Mouse (Mus musculus): Measurements from ENCODE around the gene Ppif. TPM values are rescaled to one million over a fixed set of nuclear protein-coding genes. Genes with fewer than 3 reads are reported as not detected.

Gene Ppif
- polyA plus RNA-seq, 1 experiment from 2014 or later = 56.5 TPM

DNA sequence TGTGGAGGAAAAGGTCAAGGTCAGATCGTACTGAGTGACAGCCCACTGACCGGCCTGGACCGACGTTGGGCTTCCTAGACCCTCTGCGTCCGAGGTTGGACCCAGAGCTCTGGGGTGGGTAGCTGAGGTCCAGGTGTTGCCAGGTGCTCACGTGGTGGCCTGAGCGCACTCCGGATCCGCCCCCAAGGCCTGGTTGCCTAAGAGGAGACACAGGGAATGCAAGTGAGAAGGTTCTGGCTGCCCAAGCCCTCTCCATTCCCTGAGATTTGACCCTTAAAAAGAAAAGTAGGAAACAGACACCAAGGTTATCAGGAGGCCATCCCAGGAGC lies 579 bp downstream of the Ppif start:
- Histone ChIP-seq H3K27me3 (ENCODE audit: insufficient read depth, low read length) (no peaks in the 10 kb centered on the region), H3K4me1 (replicated peaks; ENCODE audit: insufficient read depth, low read length) (peaks cover 11% of the 10 kb centered on the region), H3K27ac (peak overlapping the region; percentile 63; the same call in 1 of the 2 replicates), H3K4me2 (ENCODE audit: low read length) (peak overlapping the region; percentile 86), H3K4me3 (replicated peaks; ENCODE audit: low read depth, low read length) (peak overlapping the region; percentile 79), H3K9me3 (replicated peaks; ENCODE audit: low read length) (no peaks in the 10 kb centered on the region), H3K36me3 (ENCODE audit: insufficient read depth, low read length) (peaks cover 27% of the 10 kb centered on the region; the same call in 1 of the 2 replicates), H3K9ac (ENCODE audit: low read depth, low read length) (peak overlapping the region; percentile 76)
- ATAC-seq (replicated peaks; ENCODE audit: low FRiP score, low read depth) (peak; percentile 67), DNase-seq (ENCODE audit: low spot score) (no peak)
- no peak for TF ChIP-seq CTCF (IDR thresholded peaks at IDR 0.05; ENCODE audit: low read depth)
- 1% methylated on average over 10 of the region's 10 CpGs for WGBS

GRCm38 (mm10) chr14:25695059-25695458 lies 1.1 kb downstream of the Ppif start:
- TF ChIP-seq CTCF (IDR thresholded peaks at IDR 0.05; ENCODE audit: low read depth) = no peak
- H3K27me3 ChIP-seq (ENCODE audit: insufficient read depth, low read length) = no peaks in the 10 kb centered on the region
- DNase-seq (ENCODE audit: low spot score) = no peak
- H3K4me1 ChIP-seq (replicated peaks; ENCODE audit: insufficient read depth, low read length) = peaks cover 11% of the 10 kb centered on the region
- peak overlapping the region; percentile 76; the same call in 1 of the 2 replicates for H3K9ac ChIP-seq (ENCODE audit: low read depth, low read length)
- no peak for ATAC-seq (replicated peaks; ENCODE audit: low FRiP score, low read depth)
- WGBS = 48% methylated on average over 6 of the region's 6 CpGs
- H3K9me3 ChIP-seq (replicated peaks; ENCODE audit: low read length) = no peaks in the 10 kb centered on the region
- peaks cover 32% of the 10 kb centered on the region for H3K36me3 ChIP-seq (ENCODE audit: insufficient read depth, low read length)
- H3K4me2 ChIP-seq (ENCODE audit: low read length) = peak overlapping the region; percentile 86
- peak overlapping the region; percentile 79 for H3K4me3 ChIP-seq (replicated peaks; ENCODE audit: low read depth, low read length)
- no peak overlapping the region for H3K27ac ChIP-seq

GRCm38 (mm10) chr14:25696356-25696755 lies 2.4 kb downstream of the Ppif start:
- Histone ChIP-seq H3K9ac (ENCODE audit: low read depth, low read length) (no peak overlapping the region), H3K36me3 (ENCODE audit: insufficient read depth, low read length) (peaks cover 36% of the 10 kb centered on the region), H3K9me3 (replicated peaks; ENCODE audit: low read length) (no peaks in the 10 kb centered on the region), H3K4me1 (replicated peaks; ENCODE audit: insufficient read depth, low read length) (peaks cover 11% of the 10 kb centered on the region), H3K4me3 (replicated peaks; ENCODE audit: low read depth, low read length) (no peak overlapping the region), H3K27me3 (ENCODE audit: insufficient read depth, low read length) (no peaks in the 10 kb centered on the region), H3K27ac (no peak overlapping the region), H3K4me2 (ENCODE audit: low read length) (no peak overlapping the region)
- no peak for DNase-seq (ENCODE audit: low spot score)
- WGBS = 72% methylated on average over 2 of the region's 2 CpGs
- TF ChIP-seq CTCF (IDR thresholded peaks at IDR 0.05; ENCODE audit: low read depth) = no peak
- ATAC-seq (replicated peaks; ENCODE audit: low FRiP score, low read depth) = no peak

DNA sequence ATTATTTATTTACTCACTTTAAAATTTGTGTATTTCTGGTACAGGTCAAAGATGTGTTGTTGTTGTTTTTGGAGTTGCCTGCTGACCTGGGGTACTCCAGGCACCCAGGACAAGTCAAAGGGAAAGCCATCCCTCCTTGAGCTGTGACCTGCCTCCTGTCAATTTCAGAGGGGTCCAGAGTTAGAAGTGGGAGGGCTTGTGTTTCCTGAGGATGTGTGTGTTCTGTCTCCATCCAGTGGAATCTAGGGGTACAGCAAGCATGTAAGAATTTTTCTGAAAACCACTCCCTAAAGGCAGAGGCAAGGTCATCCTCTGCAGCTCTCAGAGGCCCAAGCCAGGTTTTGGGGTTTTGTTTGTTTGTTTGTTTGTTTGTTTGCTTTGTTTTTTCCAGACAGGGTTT lies 8.0 kb downstream of the Ppif start:
- Histone ChIP-seq H3K4me1 (replicated peaks; ENCODE audit: insufficient read depth, low read length) (no peaks in the 10 kb centered on the region), H3K27ac (no peak overlapping the region), H3K9me3 (replicated peaks; ENCODE audit: low read length) (no peaks in the 10 kb centered on the region), H3K4me3 (replicated peaks; ENCODE audit: low read depth, low read length) (no peak overlapping the region), H3K27me3 (ENCODE audit: insufficient read depth, low read length) (no peaks in the 10 kb centered on the region), H3K9ac (ENCODE audit: low read depth, low read length) (no peak overlapping the region), H3K4me2 (ENCODE audit: low read length) (no peak overlapping the region), H3K36me3 (ENCODE audit: insufficient read depth, low read length) (peaks cover 29% of the 10 kb centered on the region)
- peak; percentile 83 for TF ChIP-seq CTCF (IDR thresholded peaks at IDR 0.05; ENCODE audit: low read depth)
- ATAC-seq (replicated peaks; ENCODE audit: low FRiP score, low read depth) = no peak
- DNase-seq (ENCODE audit: low spot score) = peak; percentile 88

DNA sequence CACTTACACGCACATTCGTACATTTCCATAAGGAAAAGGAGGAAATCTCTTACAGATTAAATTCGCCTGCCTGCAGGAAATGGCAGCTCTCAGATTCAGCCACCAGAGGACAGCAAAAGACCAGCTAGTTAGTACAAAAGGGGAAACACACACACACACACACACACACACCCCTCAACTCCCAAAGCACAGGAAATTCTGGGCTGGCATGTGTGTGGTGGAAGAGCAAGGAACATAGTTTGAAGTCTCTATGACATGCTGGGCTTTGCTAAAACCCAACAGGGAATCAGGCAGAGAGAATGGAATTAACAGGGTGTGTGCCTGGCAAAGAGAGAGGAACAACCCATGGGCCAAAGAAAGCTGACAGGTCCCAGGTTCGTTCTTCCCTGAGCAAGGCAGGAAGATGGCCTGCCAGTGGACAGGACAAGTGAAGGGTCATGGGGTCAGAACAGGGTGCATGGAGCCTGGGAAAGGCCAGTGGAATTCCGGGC lies 13.8 kb downstream of the Ppif start:
- Histone ChIP-seq H3K9ac (ENCODE audit: low read depth, low read length) (no peak overlapping the region), H3K4me1 (replicated peaks; ENCODE audit: insufficient read depth, low read length) (peaks cover 24% of the 10 kb centered on the region), H3K4me2 (ENCODE audit: low read length) (no peak overlapping the region), H3K36me3 (ENCODE audit: insufficient read depth, low read length) (no peaks in the 10 kb centered on the region), H3K27ac (peak overlapping the region; percentile 80), H3K4me3 (replicated peaks; ENCODE audit: low read depth, low read length) (no peak overlapping the region), H3K9me3 (replicated peaks; ENCODE audit: low read length) (no peaks in the 10 kb centered on the region), H3K27me3 (ENCODE audit: insufficient read depth, low read length) (no peaks in the 10 kb centered on the region)
- ATAC-seq (replicated peaks; ENCODE audit: low FRiP score, low read depth) (peak; percentile 34; the same call in 1 of the 2 replicates), DNase-seq (ENCODE audit: low spot score) (peak; percentile 86)
- WGBS = 38% methylated on average over 5 of the region's 5 CpGs
- TF ChIP-seq CTCF (IDR thresholded peaks at IDR 0.05; ENCODE audit: low read depth) = peak; percentile 95

DNA sequence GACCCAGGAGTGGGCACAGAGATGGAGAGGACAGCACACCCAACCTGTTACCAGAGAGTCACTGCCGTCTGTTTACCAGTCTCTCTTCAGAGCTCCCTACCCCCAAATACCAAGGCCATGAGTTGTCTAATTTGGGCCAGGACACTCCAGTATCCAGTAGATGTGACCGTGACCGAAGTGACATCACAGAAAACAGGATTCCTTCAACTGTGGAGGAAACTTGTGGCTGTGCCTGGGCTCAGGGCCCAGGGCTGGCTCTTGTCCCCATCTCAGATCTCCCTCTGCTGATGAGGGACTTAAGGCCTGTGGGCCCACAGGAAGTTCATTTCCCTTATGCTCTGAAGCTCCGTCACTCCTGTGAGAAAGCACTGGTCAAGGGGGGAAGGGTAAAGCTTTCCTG lies 14.5 kb downstream of the Ppif start:
- Histone ChIP-seq H3K27me3 (ENCODE audit: insufficient read depth, low read length) (no peaks in the 10 kb centered on the region), H3K9me3 (replicated peaks; ENCODE audit: low read length) (no peaks in the 10 kb centered on the region), H3K36me3 (ENCODE audit: insufficient read depth, low read length) (no peaks in the 10 kb centered on the region), H3K9ac (ENCODE audit: low read depth, low read length) (no peak overlapping the region), H3K4me3 (replicated peaks; ENCODE audit: low read depth, low read length) (no peak overlapping the region), H3K4me1 (replicated peaks; ENCODE audit: insufficient read depth, low read length) (peaks cover 24% of the 10 kb centered on the region), H3K27ac (peak overlapping the region; percentile 80), H3K4me2 (ENCODE audit: low read length) (no peak overlapping the region)
- DNase-seq (ENCODE audit: low spot score) (peak; percentile 69), ATAC-seq (replicated peaks; ENCODE audit: low FRiP score, low read depth) (0 out of 2 replicates have a peak, but pooled peaks have one; percentile 14)
- WGBS = 51% methylated on average over 4 of the region's 4 CpGs
- TF ChIP-seq CTCF (IDR thresholded peaks at IDR 0.05; ENCODE audit: low read depth) = no peak

DNA sequence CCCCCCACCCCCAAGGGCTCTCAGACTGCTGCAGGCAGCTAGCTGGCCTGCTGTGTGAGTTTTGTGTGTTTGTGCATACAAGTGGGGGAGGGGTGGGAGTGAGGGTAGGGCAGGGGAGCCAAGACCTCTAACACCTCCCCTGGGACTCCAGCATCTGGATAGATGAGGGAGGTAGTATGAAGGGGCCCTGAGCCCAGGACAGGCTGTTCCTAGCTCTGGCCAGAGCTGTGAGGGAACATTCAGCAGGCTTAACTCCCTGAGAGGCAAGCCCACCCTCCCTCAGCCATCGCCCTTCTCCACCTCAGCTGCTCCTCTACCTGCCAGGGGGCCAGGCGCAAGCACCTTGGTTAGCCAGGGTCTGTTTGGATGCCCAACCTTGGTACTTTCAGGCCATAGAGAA lies 15.0 kb downstream of the Ppif start:
- H3K9me3 ChIP-seq (replicated peaks; ENCODE audit: low read length) = no peaks in the 10 kb centered on the region
- ATAC-seq (replicated peaks; ENCODE audit: low FRiP score, low read depth) = no peak
- peaks cover 24% of the 10 kb centered on the region for H3K4me1 ChIP-seq (replicated peaks; ENCODE audit: insufficient read depth, low read length)
- H3K4me2 ChIP-seq (ENCODE audit: low read length) = no peak overlapping the region
- DNase-seq (ENCODE audit: low spot score) = peak; percentile 42
- 86% methylated on average over 2 of the region's 2 CpGs for WGBS
- TF ChIP-seq CTCF (IDR thresholded peaks at IDR 0.05; ENCODE audit: low read depth) = no peak
- no peaks in the 10 kb centered on the region for H3K36me3 ChIP-seq (ENCODE audit: insufficient read depth, low read length)
- H3K27me3 ChIP-seq (ENCODE audit: insufficient read depth, low read length) = no peaks in the 10 kb centered on the region
- no peak overlapping the region for H3K9ac ChIP-seq (ENCODE audit: low read depth, low read length)
- no peak overlapping the region for H3K4me3 ChIP-seq (replicated peaks; ENCODE audit: low read depth, low read length)
- H3K27ac ChIP-seq = peak overlapping the region; percentile 80
